Mouse (Mus musculus): ENCODE measurements around the gene Mrpl1.

Mrpl1 gene

DNA sequence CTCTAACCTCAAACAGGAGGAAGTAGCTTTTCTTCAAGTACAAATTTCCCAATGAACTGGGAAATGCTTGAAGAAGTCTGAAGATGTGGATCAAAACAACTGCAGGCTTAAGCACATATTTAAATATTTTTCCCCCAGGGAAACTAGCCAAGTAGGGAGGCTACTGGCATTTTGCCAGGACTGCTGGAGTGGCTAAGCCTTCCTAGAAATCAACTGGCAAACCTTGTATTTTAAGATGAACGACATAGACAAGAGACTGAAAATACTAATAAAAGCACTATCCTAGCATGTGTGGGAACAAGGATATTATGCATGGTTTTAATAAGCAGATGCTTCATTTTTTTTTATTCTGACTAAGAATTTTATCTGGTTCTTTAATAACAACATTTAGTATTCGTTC lies 2.4 kb upstream of the Mrpl1 start:
- DNase-seq (ENCODE audit: inconsistent ontology term) = peak; percentile 16

DNA sequence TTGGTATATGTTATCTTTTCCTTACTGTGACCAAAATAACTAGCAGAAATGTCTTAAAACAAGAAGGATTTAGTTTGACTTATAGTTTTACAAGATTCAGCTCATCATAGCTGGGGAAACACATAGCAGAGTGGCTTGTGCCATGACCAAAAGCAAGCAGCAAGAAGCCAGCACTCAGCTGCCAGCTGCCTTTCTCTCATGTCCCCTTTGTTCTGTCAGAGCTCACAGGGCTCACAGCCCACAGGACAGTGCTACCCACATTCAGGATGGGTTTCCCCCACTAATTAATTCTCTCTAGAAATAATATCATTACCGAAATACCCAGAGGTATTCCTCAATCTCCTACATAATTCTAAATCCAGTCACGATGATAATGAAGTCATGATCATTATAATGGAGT lies 1.8 kb upstream of the Mrpl1 start:
- DNase-seq (ENCODE audit: inconsistent ontology term) = no peak

DNA sequence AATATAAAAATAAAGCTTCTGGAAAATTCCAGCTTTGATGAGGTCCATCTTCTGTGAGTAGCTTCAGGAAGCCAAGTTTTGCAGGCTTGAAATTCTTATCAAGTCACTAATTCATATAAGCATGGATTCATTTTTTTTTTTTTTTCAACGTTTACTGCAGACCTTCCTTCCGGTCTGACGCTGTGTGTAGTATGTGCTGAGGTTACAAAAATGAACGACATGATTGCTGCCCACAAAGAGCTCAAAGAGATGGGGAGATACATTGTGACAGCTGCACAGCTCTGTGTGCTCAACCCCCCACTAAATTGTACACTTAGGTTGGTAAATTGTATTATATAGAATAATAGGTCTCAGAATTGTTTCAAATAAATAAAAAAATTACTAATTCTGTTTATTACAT lies 750 bp upstream of the Mrpl1 start:
- peak; percentile 9 for DNase-seq (ENCODE audit: inconsistent ontology term)

DNA sequence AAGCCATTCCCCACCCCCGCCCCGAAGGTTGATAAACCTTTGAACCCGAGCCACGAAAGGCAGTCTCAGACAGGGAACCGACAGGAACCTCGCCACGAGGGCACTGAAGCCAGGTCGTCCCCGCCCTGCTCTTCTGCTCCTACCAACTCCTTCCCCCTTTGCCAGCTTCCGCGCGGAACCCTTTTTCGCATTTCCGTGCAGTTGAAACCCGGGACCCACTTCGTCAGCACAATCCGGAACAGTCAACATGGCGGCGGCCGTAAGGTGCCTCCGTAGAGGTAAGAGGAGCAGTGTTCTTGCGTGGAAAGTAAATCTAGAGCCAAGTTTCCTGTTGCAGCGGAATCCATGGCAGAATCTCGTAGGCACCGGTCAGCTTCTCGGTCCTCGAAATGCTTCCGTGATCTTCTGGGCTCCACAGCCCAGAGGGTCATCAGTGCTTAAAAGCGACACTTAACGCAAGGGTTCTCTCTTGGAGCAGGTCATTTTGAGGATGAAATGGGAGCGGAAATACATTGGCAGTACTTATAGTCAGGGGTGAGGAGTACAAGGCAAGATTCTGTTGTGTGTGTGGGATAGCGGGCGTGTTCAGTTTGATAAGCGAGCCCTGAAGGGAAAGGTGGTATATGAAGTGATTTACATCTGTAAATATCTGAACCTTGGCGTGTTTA lies 757 bp downstream of the Mrpl1 start:
- peak; percentile 91 for DNase-seq (ENCODE audit: inconsistent ontology term)

DNA sequence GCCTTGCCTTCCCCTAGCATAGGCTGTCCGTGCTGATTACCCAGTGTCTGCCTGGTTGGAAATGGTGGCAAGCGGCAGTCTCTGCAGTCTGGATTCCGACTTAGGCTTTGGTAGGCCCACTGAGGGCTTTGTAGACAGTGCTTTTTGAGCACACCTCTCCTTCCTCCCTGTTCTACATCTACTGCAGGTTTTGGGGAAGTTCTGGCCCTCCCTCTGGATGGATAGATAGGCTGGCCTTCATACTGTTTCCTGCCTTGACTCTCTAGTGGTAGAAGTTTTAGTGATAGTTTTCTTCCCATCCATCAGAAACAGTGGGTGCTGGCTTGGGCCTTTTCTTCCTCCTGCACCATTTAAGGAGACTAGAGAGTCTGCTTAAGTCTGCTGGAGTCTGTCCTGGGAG lies 9.4 kb downstream of the Mrpl1 start:
- DNase-seq (ENCODE audit: inconsistent ontology term) = no peak

DNA sequence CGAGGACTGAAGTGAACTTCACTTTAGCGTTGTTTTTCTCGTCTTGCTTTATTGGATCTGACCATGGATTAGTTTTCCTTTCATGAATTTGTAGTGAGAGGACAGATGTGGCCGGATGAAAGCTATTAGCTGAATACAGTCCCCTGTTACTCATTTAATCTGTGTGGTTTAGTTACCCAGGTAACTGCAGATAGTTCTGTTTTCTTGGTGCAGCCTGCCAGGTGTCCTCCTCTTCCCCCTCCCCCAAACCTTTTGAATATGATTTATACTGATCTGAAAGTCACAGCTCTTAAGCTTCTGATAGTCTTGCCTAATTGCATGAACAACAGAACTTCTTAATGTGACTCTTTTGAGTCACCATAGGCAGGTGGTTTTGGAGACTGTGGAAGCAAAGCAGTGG lies 10.2 kb downstream of the Mrpl1 start:
- DNase-seq (ENCODE audit: inconsistent ontology term) = no peak

DNA sequence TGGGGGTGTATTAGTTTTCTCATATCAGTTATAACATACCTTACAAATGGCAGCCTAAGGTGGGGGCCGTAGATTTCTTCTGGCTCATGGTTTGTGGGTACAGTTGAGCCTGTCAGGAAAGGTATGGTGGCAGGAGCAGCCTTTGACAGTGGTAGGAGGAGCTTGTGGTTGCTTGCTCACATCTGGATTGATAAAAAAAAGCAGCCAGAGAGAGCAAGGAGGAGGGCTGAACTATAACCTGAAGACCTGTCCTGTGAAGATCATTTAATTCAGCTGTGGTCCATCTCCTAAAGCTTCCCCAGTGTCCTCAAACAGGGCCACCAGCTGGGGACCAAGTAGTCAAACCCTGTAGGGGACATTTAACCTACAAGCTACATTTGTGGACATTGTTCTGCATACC lies 12.0 kb downstream of the Mrpl1 start:
- DNase-seq (ENCODE audit: inconsistent ontology term) = no peak

DNA sequence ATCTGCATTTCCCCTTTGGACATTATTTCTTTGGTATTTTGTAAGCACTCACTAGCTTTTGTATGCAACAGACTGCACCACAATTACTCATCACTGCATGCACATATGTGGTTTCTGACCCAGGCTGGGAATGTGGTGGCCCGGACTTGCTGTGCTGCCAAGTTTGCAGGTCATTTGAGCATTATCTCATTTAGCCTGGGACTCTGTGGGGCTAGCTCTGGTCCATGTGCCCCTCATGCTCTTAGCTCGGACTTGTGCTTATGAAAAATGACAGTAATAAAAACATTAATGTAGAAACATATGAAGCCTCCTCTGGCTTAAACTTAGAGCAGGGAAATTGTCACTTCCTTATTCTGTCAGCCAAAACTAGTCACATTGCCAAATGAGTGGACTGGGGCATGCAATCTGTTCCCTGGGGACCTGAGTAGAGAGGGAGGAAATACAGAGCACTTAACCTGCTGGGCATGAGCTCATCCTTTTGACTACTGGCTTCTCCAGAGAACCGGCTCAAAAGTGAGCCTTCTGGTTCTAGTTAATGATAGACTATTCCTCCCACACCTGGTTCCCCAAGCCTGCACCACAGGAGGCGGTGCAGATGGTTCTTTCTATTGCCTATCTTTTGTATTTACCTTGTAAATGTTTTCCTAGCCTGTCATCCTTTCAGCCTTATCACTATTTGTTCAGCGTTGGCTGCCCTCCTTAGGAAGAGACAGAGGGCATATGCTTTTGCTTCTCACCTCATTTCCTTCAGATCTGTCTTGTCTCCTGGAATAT lies 12.7 kb downstream of the Mrpl1 start:
- peak; percentile 87 for DNase-seq (ENCODE audit: inconsistent ontology term)

DNA sequence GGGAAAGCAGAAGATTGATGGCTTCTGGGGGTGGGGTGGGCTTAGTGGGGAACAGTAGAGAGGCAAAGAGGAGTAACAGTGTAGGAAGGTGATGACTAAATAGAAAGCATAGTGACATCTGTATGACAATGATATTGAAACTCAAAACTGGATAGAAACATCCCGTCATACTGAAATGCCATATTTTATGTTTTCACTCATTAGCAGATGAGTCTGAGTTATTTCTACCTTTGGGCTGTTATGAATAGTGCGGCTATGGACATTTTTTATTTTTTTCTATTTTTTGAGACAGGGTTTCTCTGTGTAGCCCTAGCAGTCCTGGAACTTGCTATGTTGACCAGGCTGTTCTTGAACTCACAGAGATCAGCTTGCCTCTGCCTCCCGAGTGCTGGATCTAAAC lies 13.7 kb downstream of the Mrpl1 start:
- no peak for DNase-seq (ENCODE audit: inconsistent ontology term)

DNA sequence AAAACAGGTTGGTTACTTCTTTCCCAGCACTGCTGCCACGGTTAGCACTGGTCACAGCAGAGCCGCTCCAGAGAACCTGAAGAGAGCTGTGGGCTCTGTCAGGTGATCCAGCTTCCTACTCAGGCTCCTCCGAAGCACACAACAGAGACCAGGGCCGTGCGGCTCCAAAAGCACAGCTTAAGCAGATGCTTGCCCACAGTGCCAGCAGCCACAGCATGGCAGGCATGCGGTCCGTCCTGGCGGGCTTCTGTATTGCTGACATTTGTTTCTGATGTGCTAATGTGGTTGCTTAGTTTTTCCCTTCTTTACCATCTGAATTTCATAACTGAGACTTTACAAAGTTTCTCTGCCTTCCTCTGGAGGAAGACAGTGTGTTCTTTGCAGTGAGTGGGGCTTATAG lies 17.2 kb downstream of the Mrpl1 start:
- DNase-seq (ENCODE audit: inconsistent ontology term) = no peak

DNA sequence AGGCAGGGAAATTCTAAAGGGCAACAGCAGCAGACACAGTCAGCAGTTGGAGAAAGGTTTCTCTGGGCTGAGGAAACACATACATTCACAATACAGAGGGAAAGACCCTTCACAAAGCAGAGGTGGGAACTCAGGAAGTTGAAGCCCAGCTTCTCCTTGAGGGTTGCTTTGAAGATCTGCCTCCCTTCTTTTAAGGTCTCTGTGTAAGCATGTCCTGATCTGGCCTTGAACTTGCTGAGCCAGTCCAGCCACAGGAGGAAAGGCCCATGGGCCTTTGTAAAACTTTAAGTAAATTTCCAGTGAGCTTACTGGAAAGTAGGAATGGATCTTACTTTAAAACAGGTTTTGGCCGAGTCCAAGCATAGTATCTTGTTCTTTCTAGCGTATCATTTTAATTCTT lies 19.7 kb downstream of the Mrpl1 start:
- no peak for DNase-seq (ENCODE audit: inconsistent ontology term)

DNA sequence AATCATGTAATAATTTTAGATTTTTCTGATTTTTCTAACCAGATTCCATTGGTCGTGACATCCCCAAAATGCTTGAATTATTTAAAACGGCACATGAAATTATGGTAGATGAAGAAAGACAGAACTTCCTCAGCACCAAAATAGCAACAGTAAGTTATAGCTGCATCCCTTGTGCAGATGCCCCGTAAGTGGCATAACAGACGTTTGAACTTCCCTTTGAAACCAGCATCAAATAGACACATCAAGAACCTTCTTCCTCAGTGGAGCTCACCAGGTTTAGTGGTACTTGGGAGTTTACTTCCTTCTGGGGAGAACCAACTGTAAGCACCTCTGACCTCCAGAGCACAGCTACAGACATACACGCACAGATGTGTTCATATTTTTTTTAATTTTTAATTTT lies 29.5 kb downstream of the Mrpl1 start:
- no peak for DNase-seq (ENCODE audit: inconsistent ontology term)

DNA sequence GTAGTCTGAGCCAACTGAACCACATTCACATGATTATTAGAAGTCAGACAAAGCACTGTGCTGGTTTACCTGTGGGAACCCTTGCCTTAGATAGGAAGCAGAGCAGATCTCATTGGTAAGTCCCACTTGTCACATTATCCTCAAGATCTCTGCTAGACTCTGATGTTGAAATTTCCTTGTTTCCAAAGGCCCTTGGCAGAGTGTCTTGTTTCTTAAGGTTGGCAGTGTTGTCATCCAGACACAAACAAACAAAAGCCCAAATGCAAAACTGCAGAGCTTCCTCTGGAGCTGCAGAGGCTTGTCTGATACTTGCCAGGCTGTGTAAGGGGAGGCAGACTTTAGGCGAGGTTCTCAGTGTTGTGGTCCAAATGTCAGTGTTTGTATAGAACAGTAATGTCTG lies 31.6 kb downstream of the Mrpl1 start:
- no peak for DNase-seq (ENCODE audit: inconsistent ontology term)

DNA sequence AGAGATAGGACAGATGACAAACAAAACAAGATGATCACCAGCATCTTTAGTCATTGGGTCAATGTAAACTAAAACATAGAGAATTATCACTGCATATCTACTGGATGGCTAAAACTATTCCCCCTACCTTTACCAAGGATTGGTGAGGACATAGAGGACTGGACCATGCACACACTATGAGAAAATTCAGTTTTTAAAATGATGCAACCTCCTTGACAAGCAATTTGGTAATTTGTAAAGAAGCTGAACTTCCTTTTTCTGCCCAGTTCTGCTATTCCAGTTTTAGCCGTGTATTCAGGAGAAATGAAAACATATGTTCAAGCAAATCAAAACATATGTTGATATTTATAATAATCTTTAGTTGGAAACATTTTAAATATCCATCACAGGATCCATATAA lies 35.2 kb downstream of the Mrpl1 start:
- DNase-seq (ENCODE audit: inconsistent ontology term) = no peak

DNA sequence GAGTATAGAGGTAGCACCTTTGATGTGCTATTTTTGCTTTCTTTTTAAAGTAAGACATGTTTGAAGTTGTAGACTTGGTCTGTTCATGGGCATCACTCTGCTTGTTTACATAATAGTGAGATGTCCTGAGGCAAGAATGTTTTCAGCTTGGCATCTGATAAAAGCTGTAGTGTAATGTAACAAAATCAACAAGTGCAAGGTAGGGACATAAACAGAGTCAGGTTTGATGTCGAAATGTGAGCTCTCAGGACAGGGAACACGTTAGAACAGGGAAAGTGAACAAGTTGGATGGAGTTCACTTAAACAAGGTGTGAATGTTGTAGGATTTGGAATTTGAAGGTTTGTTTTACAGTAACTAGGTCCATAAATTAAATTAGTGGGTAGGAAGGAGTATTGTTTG lies 44.7 kb downstream of the Mrpl1 start:
- DNase-seq (ENCODE audit: inconsistent ontology term) = no peak

DNA sequence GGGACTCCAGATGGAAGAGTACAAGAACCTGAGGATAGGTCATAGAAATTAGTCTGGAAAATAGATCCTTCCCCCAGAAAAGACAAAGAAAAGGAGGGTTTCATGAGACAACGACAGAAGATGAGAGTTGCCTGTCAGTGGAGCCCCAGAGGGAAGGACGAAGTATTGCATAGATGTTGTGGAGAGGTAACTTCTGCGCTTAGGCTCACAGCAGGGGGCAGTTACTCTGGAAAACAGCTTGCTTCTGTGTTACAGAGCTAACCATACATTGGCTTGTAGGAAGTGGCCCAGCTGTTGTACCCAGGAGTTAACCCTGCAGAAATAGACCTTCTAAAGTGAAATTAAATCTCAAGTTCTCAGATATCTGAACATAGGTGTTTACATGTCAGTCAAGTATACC lies 45.9 kb downstream of the Mrpl1 start:
- no peak for DNase-seq (ENCODE audit: inconsistent ontology term)

DNA sequence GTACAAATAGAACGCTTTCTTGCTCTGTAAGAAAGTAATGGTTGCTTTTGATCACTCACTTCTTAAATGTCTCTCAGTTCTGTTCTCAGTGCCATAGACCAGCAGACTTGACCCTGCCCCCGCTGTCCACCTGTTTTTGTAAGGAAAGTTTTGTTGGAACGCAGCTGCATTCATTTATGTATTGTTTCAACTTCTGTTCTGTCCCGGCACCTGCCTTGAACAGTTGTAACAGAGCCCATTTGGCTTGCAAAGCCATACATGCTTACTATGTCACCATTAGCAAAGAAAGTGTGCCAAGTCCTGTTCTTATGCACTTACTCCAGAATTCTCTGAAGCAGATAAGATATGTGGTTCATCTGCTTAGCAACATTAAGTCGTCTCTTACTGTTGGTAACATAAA lies 48.9 kb downstream of the Mrpl1 start:
- DNase-seq (ENCODE audit: inconsistent ontology term) = no peak

DNA sequence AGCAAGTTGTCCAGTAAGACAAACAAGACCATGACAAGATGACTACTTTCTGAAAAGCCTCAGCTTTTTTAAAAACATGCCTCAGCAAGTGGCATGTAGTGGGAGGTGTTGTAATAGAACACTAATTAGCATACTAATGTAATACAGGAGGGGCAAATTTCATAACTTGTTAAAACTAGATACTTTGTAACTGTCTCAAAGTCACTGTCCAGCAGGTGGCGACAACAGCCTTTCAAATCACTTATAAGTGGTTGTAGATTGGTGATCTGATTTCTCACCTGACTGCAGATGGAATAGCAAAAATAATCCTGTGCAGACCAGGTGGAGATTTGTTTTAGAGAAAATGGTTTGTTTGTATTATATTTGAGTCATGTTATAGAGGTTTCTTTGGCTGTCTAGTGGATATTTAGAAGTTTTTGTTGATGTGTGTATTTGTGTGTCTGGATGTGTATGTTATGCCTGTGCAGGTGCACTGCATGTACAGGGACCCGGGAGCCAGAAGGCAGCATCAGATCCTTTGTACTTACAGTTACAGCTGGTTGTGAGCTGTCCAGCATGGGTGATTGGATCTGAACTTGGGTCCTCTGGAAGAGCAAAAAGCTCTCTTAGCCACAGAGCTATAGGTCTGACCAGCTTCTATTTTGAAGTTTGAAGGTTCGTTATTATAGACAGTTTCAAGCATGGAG lies 57.9 kb downstream of the Mrpl1 start:
- peak; percentile 48 for DNase-seq (ENCODE audit: inconsistent ontology term)

DNA sequence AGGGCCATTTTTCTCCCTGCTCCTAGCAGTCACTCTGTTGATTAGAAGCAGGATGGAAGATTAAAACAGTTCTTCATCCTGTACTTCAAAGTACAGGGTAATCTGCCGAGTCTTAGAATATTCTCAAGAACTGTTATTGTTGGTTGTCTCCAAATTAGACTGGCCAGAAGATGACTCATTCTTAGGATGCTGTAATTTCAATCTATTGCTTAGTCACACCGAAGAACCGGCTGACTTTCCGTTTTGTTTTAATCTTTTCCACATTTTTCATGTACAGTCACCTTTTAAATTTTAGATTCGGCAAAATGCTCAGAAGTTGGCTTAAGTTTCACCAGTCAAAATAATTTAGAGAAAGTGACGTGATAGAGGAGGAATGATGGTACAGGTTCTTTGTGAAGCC lies 61.8 kb downstream of the Mrpl1 start:
- peak; percentile 6 for DNase-seq (ENCODE audit: inconsistent ontology term)

DNA sequence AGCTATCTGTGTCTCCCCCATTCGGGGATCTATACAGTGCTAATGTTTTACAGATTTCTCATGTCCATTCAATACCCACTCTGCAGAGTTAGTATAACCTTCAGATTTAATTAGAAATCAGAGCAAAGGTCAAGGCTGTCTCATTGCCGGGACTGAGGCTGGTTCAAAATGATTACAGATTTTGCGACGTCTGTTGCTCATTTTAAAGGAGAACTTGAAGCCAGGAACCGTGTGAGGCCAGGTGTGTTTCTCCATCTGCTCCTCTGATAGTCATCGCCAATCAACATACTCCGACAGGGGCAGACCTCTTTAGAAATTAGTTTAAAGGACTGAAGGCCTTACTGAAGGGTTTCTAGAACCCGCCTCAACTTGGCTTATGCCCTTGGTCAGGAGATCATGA lies 96.5 kb downstream of the Mrpl1 start:
- DNase-seq (ENCODE audit: inconsistent ontology term) = no peak

DNA sequence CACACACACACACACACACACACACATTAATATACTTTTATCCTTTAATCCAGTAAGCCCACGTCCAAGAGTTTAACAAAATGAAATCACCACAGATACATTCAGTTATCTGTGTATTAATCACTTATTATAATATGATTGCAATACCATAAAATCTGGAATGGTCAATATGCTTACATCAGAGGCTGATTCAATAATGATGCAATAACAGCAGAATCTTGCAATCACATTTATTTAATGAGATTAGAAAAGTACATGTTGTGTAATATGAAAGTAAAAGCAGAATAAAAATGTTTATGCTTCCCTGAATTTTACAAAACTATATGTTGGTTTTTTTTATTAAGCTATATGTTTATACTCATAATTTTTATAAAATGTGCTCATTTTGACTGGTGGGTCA lies 97.0 kb downstream of the Mrpl1 start:
- no peak for DNase-seq (ENCODE audit: inconsistent ontology term)

DNA sequence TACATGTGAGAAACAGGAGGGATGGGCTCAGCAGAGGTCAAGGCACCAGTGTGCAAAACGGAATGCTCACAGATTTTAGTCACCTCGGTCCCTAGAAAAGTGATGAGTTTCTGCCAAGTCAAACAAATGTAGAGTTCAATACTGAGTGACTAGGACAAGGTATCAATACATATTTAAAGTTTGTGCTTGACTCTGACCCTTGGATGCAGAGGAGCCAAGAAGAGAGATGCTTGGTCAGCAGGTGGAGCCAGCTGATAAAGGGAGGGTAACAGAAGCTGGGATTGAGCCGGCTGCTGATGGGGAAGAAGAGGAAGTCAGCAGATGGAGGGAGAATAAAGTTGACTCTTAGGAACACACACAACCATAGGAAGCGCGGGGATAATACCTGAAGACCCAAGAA lies 97.5 kb downstream of the Mrpl1 start:
- DNase-seq (ENCODE audit: inconsistent ontology term) = no peak

DNA sequence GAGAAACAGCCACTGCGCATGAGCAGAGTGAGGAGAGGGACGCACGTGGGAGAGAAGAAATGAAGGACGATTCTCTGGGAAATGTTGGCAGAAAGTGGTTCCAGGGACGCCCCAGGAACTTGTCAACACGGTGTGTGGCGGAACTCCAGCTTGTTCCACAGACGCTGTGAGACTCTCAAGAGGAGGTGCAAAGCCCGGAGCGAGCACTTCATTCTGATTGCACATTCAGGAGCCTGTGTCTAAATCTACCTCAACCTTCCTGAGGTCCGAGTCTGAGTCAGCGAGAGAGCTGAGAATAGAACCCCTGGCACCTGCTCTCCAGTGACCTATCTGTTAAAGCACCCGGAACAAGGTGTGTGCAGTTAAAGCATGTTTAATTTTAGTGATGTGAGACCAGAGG lies 98.8 kb downstream of the Mrpl1 start:
- DNase-seq (ENCODE audit: inconsistent ontology term) = no peak
